Mouse (Mus musculus): ENCODE results near the gene Trim50. TPM values are rescaled to one million over a fixed set of nuclear protein-coding genes. Genes with fewer than 3 reads are reported as not detected.
A peak's percentile ranks its signal among the peaks of the same experiment; 100 is the strongest.

Trim50 gene
- total and polyA plus RNA-seq, 2 experiments from 2014 or later, result not detected

DNA sequence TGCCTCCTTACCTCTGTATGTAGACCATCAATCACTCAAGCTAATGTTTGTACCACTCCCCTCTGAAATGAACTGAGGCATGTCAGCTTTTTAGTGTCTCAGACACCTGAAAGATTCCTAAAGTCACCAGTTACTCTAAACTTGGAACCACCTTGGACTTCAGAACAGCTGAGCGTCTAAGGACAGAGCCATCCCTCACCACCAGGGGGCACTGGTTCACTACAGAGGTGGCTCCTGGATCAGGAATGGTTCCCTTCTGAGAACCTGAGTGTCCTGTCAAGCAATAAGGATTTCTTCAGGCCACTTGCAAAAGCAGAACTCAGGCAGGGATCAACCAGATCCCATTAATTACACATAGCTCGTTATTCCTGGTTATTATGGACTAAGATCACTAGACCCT is 47.1 kb downstream of the Trim50 start:
- WGBS, result 8% methylated on average over 2 of the region's 2 CpGs
- no peak overlapping the region for H3K9ac ChIP-seq (replicated peaks; ENCODE audit: low read length, poor library complexity, severe bottlenecking)
- H3K4me3 ChIP-seq (ENCODE audit: low read depth, low read length), result no peak overlapping the region
- peak; percentile 95 for TF ChIP-seq CTCF (IDR thresholded peaks at IDR 0.05)
- no peaks in the 10 kb centered on the region for H3K9me3 ChIP-seq (ENCODE audit: low read length)
- no peaks in the 10 kb centered on the region for H3K27me3 ChIP-seq (ENCODE audit: insufficient read depth, low read length)
- DNase-seq (ENCODE audit: low spot score) (peak; percentile 86), ATAC-seq (ENCODE audit: low FRiP score) (no peak)
- H3K27ac ChIP-seq (ENCODE audit: low read depth, low read length), result no peak overlapping the region
- H3K4me1 ChIP-seq (ENCODE audit: insufficient read depth, low read length), result no peaks in the 10 kb centered on the region
- H3K36me3 ChIP-seq (ENCODE audit: insufficient read depth, low read length), result no peaks in the 10 kb centered on the region
- H3K4me2 ChIP-seq (ENCODE audit: low read depth, low read length, poor library complexity, severe bottlenecking), result no peak overlapping the region

DNA sequence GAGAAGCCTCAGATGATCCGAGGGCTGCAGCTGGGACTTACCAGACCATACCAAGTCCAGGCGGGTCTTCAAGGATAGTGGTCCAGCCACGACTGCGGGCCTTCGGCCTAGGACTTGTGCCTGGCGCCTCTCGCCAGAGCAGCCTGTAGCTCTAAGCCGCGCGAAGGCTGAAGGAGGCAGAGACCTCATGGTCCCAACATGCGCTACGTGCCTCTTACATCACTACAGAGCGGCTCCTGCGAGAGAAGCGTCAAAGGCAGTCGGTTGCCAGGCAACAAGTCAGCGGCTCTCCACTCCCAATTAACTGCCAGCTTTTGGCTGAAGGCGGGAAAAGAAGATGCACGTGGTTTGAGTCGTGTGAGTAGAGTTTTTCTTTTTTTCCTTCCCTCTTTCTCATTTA is 51.5 kb downstream of the Trim50 start:
- no peaks in the 10 kb centered on the region for H3K9me3 ChIP-seq (ENCODE audit: low read length)
- H3K36me3 ChIP-seq (ENCODE audit: insufficient read depth, low read length), result peaks cover 3% of the 10 kb centered on the region
- no peak overlapping the region for H3K27ac ChIP-seq (ENCODE audit: low read depth, low read length)
- 29% methylated on average over 20 of the region's 20 CpGs for WGBS
- H3K9ac ChIP-seq (replicated peaks; ENCODE audit: low read length, poor library complexity, severe bottlenecking), result no peak overlapping the region
- ATAC-seq (ENCODE audit: low FRiP score) (peak; percentile 72), DNase-seq (ENCODE audit: low spot score) (peak; percentile 81)
- no peaks in the 10 kb centered on the region for H3K27me3 ChIP-seq (ENCODE audit: insufficient read depth, low read length)
- peak overlapping the region; percentile 3; the same call in 1 of the 2 replicates for H3K4me3 ChIP-seq (ENCODE audit: low read depth, low read length)
- H3K4me1 ChIP-seq (ENCODE audit: insufficient read depth, low read length), result no peaks in the 10 kb centered on the region
- no peak for TF ChIP-seq CTCF (IDR thresholded peaks at IDR 0.05)
- peak overlapping the region; percentile 38 for H3K4me2 ChIP-seq (ENCODE audit: low read depth, low read length, poor library complexity, severe bottlenecking)

DNA sequence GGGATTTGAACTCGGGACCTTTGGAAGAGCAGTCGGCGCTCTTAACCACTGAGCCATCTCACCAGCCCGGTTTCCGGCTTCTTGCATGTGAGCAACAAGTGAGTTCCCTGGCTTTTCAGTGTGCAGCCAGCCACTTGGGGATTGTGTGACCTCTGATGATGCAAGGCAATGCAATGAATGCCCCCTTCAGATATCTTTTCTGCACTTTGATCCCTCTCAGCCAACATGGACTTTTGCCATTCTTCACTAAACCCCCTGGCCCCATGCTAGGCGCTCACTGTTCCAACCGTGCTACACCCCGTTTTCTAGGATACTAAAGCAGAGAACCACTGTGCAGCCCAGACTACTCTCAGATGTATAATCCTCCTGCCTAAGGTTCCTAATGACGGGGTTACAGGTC is 52.3 kb downstream of the Trim50 start:
- Histone ChIP-seq H3K4me1 (ENCODE audit: insufficient read depth, low read length) (no peaks in the 10 kb centered on the region), H3K27ac (ENCODE audit: low read depth, low read length) (no peak overlapping the region), H3K27me3 (ENCODE audit: insufficient read depth, low read length) (no peaks in the 10 kb centered on the region), H3K9me3 (ENCODE audit: low read length) (no peaks in the 10 kb centered on the region), H3K4me2 (ENCODE audit: low read depth, low read length, poor library complexity, severe bottlenecking) (no peak overlapping the region), H3K9ac (replicated peaks; ENCODE audit: low read length, poor library complexity, severe bottlenecking) (no peak overlapping the region), H3K4me3 (ENCODE audit: low read depth, low read length) (no peak overlapping the region), H3K36me3 (ENCODE audit: insufficient read depth, low read length) (peaks cover 11% of the 10 kb centered on the region)
- DNase-seq (ENCODE audit: low spot score), result no peak
- TF ChIP-seq CTCF (IDR thresholded peaks at IDR 0.05), result no peak
- no peak for ATAC-seq (ENCODE audit: low FRiP score)
- 82% methylated on average over 8 of the region's 9 CpGs for WGBS

DNA sequence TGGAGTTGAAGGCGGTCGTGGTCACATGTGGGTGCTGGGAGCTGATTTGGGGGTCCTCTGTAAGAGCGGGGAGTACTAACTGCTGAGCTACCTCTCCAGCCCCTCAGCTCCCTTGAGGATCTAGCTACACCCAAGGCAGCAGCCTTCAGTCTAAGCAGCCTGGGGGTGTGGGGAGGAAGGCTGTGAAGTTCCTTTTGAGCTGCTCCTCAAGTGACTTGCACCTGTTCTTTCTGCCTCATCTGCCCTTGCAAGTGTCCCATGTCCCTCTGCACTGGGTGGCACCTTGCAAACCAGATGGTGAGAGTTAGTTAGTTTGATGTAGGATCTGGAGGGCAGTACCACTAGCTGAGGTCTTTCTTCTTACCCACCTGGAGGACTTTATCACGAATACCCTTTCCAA is 55.0 kb downstream of the Trim50 start:
- no peak overlapping the region for H3K4me3 ChIP-seq (ENCODE audit: low read depth, low read length)
- ATAC-seq (ENCODE audit: low FRiP score) (no peak), DNase-seq (ENCODE audit: low spot score) (no peak)
- 86% methylated on average over 4 of the region's 4 CpGs for WGBS
- no peaks in the 10 kb centered on the region for H3K4me1 ChIP-seq (ENCODE audit: insufficient read depth, low read length)
- no peak overlapping the region for H3K27ac ChIP-seq (ENCODE audit: low read depth, low read length)
- H3K9ac ChIP-seq (replicated peaks; ENCODE audit: low read length, poor library complexity, severe bottlenecking), result no peak overlapping the region
- no peak overlapping the region for H3K4me2 ChIP-seq (ENCODE audit: low read depth, low read length, poor library complexity, severe bottlenecking)
- H3K9me3 ChIP-seq (ENCODE audit: low read length), result no peaks in the 10 kb centered on the region
- H3K27me3 ChIP-seq (ENCODE audit: insufficient read depth, low read length), result no peaks in the 10 kb centered on the region
- H3K36me3 ChIP-seq (ENCODE audit: insufficient read depth, low read length), result peaks cover 23% of the 10 kb centered on the region
- TF ChIP-seq CTCF (IDR thresholded peaks at IDR 0.05), result no peak

DNA sequence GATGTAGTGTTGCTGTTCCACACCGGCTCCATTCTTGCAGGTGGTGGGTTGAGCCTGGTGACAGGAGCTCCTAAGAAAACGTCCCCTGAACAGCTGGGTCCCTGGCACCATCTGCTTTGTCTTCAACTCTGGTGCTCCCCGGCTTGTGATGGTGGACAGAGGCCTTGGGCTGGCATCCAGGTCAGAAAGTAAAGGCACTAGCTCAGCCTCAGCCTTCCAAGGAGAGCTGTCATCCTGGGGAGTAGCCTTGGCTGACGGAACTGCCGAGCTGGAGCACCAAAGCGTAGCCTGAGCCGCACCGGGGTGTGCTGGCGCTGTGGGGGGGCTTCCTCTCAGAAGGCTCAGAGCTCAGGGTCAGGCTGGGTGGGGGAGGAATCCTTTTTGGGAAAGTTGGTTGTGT is 57.2 kb downstream of the Trim50 start:
- H3K4me1 ChIP-seq (ENCODE audit: insufficient read depth, low read length), result no peaks in the 10 kb centered on the region
- peaks cover 35% of the 10 kb centered on the region for H3K36me3 ChIP-seq (ENCODE audit: insufficient read depth, low read length)
- DNase-seq (ENCODE audit: low spot score) (no peak), ATAC-seq (ENCODE audit: low FRiP score) (no peak)
- H3K27ac ChIP-seq (ENCODE audit: low read depth, low read length), result no peak overlapping the region
- no peak overlapping the region for H3K4me3 ChIP-seq (ENCODE audit: low read depth, low read length)
- 90% methylated on average over 9 of the region's 9 CpGs for WGBS
- H3K4me2 ChIP-seq (ENCODE audit: low read depth, low read length, poor library complexity, severe bottlenecking), result no peak overlapping the region
- no peaks in the 10 kb centered on the region for H3K27me3 ChIP-seq (ENCODE audit: insufficient read depth, low read length)
- no peaks in the 10 kb centered on the region for H3K9me3 ChIP-seq (ENCODE audit: low read length)
- no peak for TF ChIP-seq CTCF (IDR thresholded peaks at IDR 0.05)
- no peak overlapping the region for H3K9ac ChIP-seq (replicated peaks; ENCODE audit: low read length, poor library complexity, severe bottlenecking)

Small RNAs within 50 kb of the gene (microRNA-seq; reads per million reads assigned to microRNA genes)
- gene Mir7033 (ENCODE audit: borderline number of aligned reads), result 1.7 reads per million

Other genes starting within 250 kb of the Trim50 start
- gene Tbl2, start 203.6 kb upstream of the Trim50 start, total RNA-seq (2014; rRNA removed), result 28.6 and 62.9 TPM in 2 replicates
- 8.9 and 10.0 TPM in 2 replicates for gene Tbl2, start 203.6 kb upstream of the Trim50 start, polyA plus RNA-seq (2015; fragmentation: Nextera tagmentation; extraction: Ambion mirVana)
- gene Bcl7b, start 185.0 kb upstream of the Trim50 start, total RNA-seq (2014; rRNA removed), result 20.0 and 33.2 TPM in 2 replicates
- 39.2 and 39.7 TPM in 2 replicates for gene Bcl7b, start 185.0 kb upstream of the Trim50 start, polyA plus RNA-seq (2015; fragmentation: Nextera tagmentation; extraction: Ambion mirVana)
- gene Baz1b, start 166.0 kb upstream of the Trim50 start, total RNA-seq (2014; rRNA removed), result 33.4 and 41.3 TPM in 2 replicates
- 10.9 and 12.5 TPM in 2 replicates for gene Baz1b, start 166.0 kb upstream of the Trim50 start, polyA plus RNA-seq (2015; fragmentation: Nextera tagmentation; extraction: Ambion mirVana)
- gene Fzd9, start 102.1 kb upstream of the Trim50 start, total RNA-seq (2014; rRNA removed), result 25.9 and 38.7 TPM in 2 replicates
- gene Fzd9, start 102.1 kb upstream of the Trim50 start, polyA plus RNA-seq (2015; fragmentation: Nextera tagmentation; extraction: Ambion mirVana), result 14.6 and 14.9 TPM in 2 replicates
- gene Fkbp6, start 3.3 kb upstream of the Trim50 start, total RNA-seq (2014; rRNA removed), result 0.33 and 0.49 TPM in 2 replicates
- gene Fkbp6, start 3.3 kb upstream of the Trim50 start, polyA plus RNA-seq (2015; fragmentation: Nextera tagmentation; extraction: Ambion mirVana), result 0.12 and 0.36 TPM in 2 replicates
- 24.5 and 24.8 TPM in 2 replicates for gene Nsun5, start 16.7 kb downstream of the Trim50 start, total RNA-seq (2014; rRNA removed)
- 16.8 and 19.0 TPM in 2 replicates for gene Nsun5, start 16.7 kb downstream of the Trim50 start, polyA plus RNA-seq (2015; fragmentation: Nextera tagmentation; extraction: Ambion mirVana)
- 12.4 and 12.8 TPM in 2 replicates for gene Pom121, start 41.3 kb downstream of the Trim50 start, total RNA-seq (2014; rRNA removed)
- 6.7 and 8.5 TPM in 2 replicates for gene Pom121, start 41.3 kb downstream of the Trim50 start, polyA plus RNA-seq (2015; fragmentation: Nextera tagmentation; extraction: Ambion mirVana)
- 122 and 126 TPM in 2 replicates for gene Hip1, start 191.8 kb downstream of the Trim50 start, total RNA-seq (2014; rRNA removed)
- gene Hip1, start 191.8 kb downstream of the Trim50 start, polyA plus RNA-seq (2015; fragmentation: Nextera tagmentation; extraction: Ambion mirVana), result 24.9 and 28.3 TPM in 2 replicates
- gene Ccl26, start 210.3 kb downstream of the Trim50 start, total RNA-seq (2014; rRNA removed), result not detected in 2 replicates
- gene Ccl26, start 210.3 kb downstream of the Trim50 start, polyA plus RNA-seq (2015; fragmentation: Nextera tagmentation; extraction: Ambion mirVana), result not detected in 2 replicates
- 0.66 and 2.2 TPM in 2 replicates for gene Ccl24, start 219.8 kb downstream of the Trim50 start, total RNA-seq (2014; rRNA removed)
- 1.9 and 2.4 TPM in 2 replicates for gene Ccl24, start 219.8 kb downstream of the Trim50 start, polyA plus RNA-seq (2015; fragmentation: Nextera tagmentation; extraction: Ambion mirVana)

All from midbrain, postnatal 0 days (tissue).